Mouse (Mus musculus): Measurements from ENCODE around the gene A330070K13Rik.

DNA sequence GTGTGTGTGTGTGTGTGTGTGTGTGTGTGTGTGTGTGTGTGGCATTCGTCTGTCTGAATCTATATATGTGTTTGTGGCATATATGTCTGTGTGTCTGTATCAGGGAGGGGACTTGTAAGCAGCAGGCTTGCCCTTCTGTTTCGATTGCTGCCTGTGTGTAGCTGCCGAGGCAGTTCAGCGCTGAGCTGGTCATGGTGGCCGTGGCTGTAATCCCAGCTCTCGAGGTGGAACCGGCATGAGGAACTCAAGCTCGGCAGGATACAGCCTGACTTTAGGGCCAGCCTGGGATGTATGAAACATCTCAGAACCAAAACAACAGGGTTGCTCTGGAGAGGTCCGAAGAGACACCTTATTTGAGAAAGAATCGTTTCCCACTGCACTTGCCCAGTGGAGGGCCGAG is 50.5 kb downstream of the A330070K13Rik start:
- TF ChIP-seq CTCF (IDR thresholded peaks at IDR 0.05; ENCODE audit: low read depth), result no peak
- no peak for TF ChIP-seq EP300 (IDR thresholded peaks at IDR 0.05; ENCODE audit: low read depth)

Data from liver, postnatal 0 days (tissue).